Mouse (Mus musculus) liver (tissue): Measurements from ENCODE around the gene Eprs.

Experiments
- DNase-seq: peaks from one replicate; pipeline ENCODE4 v3.0.0-alpha.2; 2020; ENCODE audit warnings: mixed read lengths

Gene Eprs

DNA sequence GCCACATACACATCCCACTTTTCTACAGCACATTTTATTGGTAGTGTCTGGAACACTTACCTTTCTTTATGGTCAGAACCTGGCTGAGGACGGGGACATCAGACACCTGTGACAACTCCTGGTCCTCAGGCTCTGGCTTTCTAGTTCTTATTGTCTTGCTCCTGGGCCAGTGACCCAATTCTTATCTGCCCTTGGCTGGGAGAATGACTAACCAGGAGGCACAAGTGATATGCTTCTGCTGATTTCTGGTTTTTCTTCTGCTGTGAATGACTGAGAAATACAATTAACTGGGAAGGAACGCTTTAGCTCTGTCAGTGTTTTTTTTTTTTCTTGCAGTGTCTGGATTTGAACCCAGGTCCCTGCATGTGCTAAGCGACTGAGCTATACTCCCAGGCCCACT lies 88.7 kb downstream of the Eprs start:
- DNase-seq = peak; percentile 49

DNA sequence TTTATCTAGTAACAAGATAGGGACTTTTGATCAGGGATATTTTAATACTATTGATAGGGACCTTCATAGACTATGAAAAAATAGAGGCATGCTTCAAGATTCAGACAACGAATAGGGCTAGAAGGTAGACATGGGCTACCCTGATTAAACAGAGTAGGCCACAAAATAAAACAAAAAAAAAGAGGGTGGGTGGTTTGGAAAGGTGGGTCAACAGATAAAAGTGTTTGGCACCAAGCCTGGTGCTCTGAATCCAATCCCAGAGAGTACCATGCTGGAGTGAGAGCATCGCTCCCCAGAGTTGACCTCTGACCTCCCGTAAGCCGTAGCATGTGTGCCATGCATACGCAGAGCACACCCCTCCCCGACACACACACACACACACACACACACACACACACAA lies 89.6 kb downstream of the Eprs start:
- DNase-seq = no peak

DNA sequence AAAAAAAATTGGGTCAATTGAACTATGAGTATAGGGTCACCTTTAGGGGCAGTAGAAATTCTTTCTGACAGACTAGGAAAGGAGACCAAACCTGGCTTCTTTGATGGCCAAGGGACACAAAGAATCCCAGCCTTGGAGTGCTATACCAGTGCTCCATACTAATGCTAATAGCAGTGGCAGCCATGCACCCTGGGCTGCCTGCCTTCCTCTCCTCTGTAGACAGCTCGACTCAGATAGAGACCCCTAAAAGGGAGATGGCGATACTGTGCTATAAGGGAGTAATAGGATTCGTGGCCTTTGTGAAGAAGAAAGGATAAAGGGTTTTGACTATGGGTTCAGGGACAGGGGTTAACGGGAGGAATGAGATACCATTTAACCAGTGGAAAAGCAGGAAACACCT lies 91.3 kb downstream of the Eprs start:
- DNase-seq = no peak

DNA sequence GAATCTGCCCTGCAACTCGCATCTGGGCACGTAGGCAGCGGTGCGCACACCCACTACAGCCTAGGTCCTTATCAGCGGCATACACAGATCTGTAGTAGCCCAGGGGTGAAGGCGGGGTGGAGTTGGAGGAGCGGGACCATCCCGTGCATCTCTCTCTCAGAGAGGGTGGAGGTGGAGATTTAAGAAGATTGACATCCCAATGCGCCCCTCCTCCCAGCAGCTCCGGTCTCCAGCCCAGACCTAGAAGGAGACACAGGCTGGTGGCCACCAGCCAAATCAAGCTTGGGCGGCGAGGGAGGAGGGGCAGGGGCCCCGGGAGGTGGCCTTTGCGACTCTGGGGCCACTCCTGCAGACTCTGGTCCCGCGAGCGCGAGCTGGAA lies 91.7 kb downstream of the Eprs start, which contains the start of gene Slc30a10:
Gene Slc30a10, plus strand, starts transcription at position 274 of the 380 bp plus-strand sequence.
- DNase-seq = peak; percentile 96

DNA sequence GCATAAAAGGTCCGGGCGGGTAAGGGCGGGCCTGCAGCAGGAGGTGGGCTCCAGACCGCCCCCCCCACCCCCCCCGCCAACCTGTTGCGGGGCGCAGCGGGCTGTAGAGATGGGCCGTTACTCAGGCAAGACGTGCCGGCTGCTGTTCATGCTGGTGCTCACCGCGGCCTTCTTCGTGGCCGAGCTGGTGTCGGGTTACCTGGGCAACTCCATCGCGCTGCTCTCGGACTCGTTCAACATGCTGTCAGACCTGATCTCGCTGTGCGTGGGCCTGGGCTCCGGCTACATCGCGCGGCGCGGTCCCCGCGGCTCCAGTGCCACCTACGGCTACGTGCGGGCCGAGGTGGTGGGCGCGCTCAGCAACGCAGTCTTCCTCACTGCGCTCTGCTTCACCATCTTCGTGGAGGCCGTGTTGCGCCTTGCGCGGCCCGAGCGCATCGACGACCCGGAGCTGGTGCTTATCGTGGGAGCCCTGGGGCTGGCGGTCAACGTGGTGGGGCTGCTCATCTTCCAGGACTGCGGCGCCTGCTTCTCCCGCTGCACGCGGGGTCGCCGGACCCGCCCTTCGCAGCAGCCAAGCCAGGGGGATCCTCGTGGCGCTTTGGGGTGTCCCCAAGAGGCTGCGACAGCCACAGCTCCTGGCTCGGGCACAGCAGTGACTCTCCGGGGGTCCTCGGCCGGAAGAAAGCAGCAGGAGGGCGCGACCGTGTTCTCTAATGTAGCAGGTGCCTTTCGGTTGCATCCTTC lies 92.3 kb downstream of the Eprs start:
- peak; percentile 74 for DNase-seq

DNA sequence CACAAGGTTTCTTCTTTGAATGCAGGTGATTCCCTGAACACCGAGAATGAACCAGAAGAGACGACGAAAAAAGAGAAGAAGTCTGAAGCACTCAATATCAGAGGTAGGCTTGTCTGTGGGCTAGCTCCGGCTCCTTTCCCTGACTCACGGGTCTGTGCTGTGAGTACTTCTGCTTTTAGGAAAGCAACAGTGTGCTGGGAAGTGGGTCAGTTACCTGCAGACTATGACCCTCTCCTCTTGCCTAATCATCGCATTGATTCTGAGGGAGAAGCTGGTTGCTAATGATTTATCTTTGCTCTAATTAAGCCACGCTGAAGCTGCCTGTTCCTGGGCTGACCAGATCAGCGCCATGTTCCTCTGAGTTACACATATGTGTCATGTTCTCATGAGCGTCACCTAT lies 93.5 kb downstream of the Eprs start:
- peak; percentile 59 for DNase-seq

DNA sequence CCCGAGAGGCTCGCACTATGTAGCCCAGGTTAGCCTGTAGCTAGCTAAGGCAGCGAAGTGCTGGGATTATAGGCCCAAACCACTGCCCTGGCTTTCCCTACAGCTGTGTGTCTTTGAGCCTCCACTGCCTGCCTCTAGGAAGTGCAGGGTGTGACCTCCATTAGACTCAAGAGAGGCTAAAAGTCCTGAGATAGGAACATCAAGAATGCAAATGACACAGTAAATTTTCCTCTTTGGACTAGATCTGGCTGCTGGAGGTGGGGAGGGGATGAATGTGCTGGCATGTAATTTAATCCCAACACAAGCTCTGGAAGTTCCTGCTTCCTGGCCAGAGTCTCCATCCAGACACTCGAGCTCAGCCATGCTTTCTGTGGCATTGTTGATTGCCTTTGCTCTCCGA lies 97.3 kb downstream of the Eprs start:
- DNase-seq = no peak

DNA sequence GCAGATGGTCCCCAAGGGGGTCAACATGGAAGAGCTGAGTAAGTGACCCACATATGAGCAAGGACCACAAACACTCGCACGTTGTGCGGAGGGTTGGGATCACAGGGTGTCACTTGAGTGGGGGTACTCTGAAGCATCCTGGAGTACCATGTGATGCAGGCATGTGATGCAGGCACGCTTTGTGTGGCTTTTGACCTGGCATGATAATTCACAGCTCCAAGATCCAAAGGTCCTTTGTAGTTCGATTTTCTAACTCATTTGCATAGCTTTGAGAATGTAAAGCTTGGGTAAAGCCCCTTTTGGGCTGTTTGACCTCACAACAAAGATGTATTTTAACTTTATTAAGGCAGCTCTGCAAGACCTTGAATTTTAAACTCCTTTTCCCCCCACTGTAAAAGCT lies 100.0 kb downstream of the Eprs start:
- DNase-seq = no peak

DNA sequence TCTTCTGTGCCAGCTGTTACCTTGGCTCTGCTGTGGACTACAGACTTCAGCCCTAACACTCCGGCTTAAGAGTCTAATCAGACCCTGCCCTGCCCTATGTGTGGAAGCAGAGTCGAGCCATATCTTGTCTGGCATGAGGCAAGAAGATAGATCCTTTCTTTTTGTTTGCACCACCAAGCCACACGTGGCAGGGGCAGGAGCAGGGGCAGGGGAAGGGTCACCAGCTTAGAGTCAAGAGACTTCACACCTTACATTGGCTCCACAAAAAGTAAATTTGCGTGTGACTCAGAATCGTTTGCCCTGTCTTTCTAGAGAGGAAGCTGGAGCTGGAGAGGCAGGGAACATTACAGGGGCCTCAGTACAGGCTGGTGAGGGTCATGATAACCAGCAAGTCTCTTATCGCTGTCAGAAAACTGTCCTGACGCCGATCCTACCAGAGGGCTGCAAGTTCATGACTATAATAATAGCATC lies 106.7 kb downstream of the Eprs start:
- peak; percentile 84 for DNase-seq

DNA sequence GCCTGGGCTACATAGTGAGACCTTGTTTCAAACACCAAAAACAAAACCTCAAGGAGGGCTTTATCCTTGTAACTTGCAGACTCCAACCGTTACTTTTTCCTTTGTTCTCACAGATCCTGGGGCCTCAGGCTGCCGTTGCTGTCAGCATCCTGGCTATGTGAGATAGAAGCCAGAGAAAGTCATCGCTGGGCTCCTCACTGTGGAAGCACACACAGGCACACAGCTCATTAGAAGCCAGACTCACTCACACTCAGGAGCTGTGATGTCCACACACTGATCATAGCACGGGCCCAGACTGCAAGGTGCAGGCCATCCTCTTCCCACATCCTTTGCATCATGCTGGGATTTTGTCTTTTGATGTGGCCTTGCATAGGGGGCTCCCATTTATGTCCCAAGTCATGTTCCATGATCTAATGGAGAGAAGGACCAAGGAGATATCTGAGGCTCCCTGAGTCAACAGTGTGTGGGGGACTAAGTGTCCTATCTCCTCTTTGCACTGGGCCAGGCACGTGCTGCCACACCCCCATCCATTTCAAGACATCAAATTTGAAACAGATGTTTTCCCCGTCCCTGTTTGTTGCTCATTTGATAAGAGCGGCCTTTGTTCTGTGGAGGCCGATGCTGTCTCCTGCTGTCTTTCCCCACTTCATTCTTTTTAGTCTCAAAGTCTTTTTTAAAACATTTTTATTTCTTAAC lies 109.3 kb downstream of the Eprs start:
- DNase-seq = peak; percentile 88

DNA sequence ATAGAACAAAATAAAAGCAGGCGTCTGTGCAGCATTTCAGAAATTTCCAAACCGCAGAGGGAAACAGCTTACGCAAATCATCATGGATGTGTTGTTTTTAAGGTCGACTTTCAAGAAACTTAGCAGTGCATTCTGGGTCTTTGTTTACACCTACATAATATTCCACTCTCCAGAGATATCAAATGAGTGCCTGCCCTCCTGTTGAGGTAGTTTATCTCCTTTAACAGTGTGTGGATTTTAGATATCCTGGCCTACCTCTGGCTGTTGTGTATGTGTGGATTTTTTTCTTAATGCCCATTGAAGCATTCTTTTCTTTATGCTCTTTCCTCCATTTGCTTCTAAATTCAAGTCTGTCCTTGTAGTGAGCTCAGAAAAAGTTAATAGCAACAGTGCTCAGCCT lies 109.9 kb downstream of the Eprs start:
- no peak for DNase-seq

DNA sequence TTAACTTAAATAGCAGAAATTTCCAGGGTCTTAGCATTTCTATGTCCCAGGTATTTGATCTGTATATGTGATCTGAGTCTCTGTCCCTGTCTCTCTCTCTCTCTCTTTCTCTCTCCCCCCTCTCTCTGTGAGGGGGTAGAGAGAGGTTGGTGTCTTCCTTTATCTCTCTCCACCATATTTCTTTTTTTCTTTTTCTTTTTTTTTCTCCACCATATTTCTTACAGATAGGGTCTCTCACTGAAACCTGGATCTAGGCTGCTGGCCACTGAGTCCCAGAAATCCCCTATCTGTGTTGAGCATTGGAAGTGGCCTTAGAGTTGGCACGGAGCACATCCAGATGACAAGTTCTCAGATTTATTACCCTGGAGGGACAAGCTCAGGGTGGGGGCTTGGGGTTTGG lies 110.6 kb downstream of the Eprs start:
- peak; percentile 48 for DNase-seq
